Mouse (Mus musculus) cortical plate, adult 2 months (tissue): Measurements from ENCODE around the gene Sar1b.

Experiments used
- CTCF ChIP-seq: fragments of 200-500 bp; IDR thresholded peaks from 2 replicates; pipeline ENCODE4 v1.5.1; 2011; ENCODE audit warnings: mild to moderate bottlenecking, control low read depth, low read length; ENCODE audit not compliant: insufficient read depth; ENCODE audit errors: extremely low read depth
- POLR2A ChIP-seq: fragments of 200-500 bp; IDR thresholded peaks from 2 replicates; pipeline ENCODE4 v1.6.1; 2011; ENCODE audit warnings: mild to moderate bottlenecking, low read length, control low read depth; ENCODE audit not compliant: insufficient read depth; ENCODE audit errors: extremely low read depth

DNA sequence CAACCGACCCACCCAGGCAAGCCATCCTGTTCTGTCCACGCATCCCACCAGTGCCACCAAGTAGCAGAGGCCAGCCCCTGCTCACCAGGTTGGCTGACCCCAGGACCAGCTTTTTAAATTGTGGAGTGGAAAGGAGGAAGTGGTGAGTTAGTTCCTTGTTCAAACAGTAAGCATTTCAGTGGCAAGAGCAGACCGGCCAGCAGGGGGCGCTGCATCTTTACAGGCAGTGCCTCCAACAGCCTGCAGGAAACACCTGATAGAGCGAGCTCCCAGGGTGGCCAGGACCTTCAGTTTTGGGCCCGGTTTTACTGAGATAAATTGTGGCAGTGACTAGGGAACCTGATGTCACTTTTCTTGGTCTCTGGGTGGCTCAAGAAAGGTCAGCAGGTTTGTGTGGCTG lies 54.3 kb downstream of the Sar1b start:
- TF ChIP-seq CTCF, result peak; percentile 74
- no peak for TF ChIP-seq POLR2A
